Mouse (Mus musculus) embryonic fibroblast, embryonic 13.5 days (primary cell): ENCODE data around the gene Rabgap1l. TPM values are rescaled to one million over a fixed set of nuclear protein-coding genes. Genes with fewer than 3 reads are reported as not detected.

Experiments
- H3K27ac ChIP-seq: 2 replicates; pipeline ENCODE4 v1.5.1; 2012; ENCODE audit warnings: low read length, control low read depth, inconsistent platforms; ENCODE audit not compliant: insufficient read depth
- H3K4me1 ChIP-seq: 2 replicates; pipeline ENCODE4 v1.6.1; 2011; ENCODE audit warnings: low read length; ENCODE audit not compliant: control insufficient read depth, insufficient read depth
- H3K4me3 ChIP-seq: 2 replicates; pipeline ENCODE4 v1.5.1; 2011; ENCODE audit warnings: mild to moderate bottlenecking, control low read depth, low read length; ENCODE audit not compliant: insufficient read depth
- CTCF ChIP-seq: IDR thresholded peaks from 2 replicates; pipeline ENCODE4 v1.5.1; 2011; ENCODE audit warnings: mild to moderate bottlenecking, control low read depth, low read length, moderate library complexity, borderline replicate concordance; ENCODE audit not compliant: insufficient read depth
- POLR2A ChIP-seq: IDR thresholded peaks from 2 replicates; pipeline ENCODE4 v1.6.1; 2011; ENCODE audit warnings: low read depth, mild to moderate bottlenecking, control low read depth, low read length, moderate library complexity
- polyA plus RNA-seq: library from polyadenylated mRNA; stranded (reverse); fragments of >200 nt; gene quantifications from 2 replicates; pipeline ENCODE4 v1.2.4, GENCODE M21; 2011; ENCODE audit warnings: low read depth; ENCODE audit not compliant: missing spikeins, insufficient read length

The Rabgap1l gene
- polyA plus RNA-seq, 1 experiment, result 43.2 TPM

- Histone ChIP-seq H3K4me3 (no peak overlapping the region), H3K27ac (no peak overlapping the region), H3K4me1 (no peaks in the 10 kb centered on the region)
- TF ChIP-seq POLR2A, result no peak
Measured at GRCm38 (mm10) chr1:160224093-160224492, 568.9 kb downstream of the Rabgap1l start.

- H3K27ac ChIP-seq, result no peak overlapping the region
- TF ChIP-seq POLR2A (no peak), CTCF (no peak)
- H3K4me3 ChIP-seq, result no peak overlapping the region
- no peaks in the 10 kb centered on the region for H3K4me1 ChIP-seq
Measured at GRCm38 (mm10) chr1:160217898-160218297, 575.1 kb downstream of the Rabgap1l start.

- no peak for TF ChIP-seq POLR2A
- no peak for TF ChIP-seq CTCF
- Histone ChIP-seq H3K4me3 (no peak overlapping the region), H3K27ac (no peak overlapping the region), H3K4me1 (peaks cover 6% of the 10 kb centered on the region; the same call in 1 of the 2 replicates)
Measured at GRCm38 (mm10) chr1:160214171-160214570, 578.8 kb downstream of the Rabgap1l start.

GRCm38 (mm10) chr1:160212703-160213669, 580.0 kb downstream of the Rabgap1l start, which contains the start of gene Cacybp:
Gene Cacybp, minus strand, starts transcription at chr1:160212875.
- TF ChIP-seq POLR2A (peak; percentile 92), CTCF (peak; percentile 90)
- H3K4me1 ChIP-seq, result peaks cover 7% of the 10 kb centered on the region; the same call in 1 of the 2 replicates
- peak within 1 kb of the TSS; percentile 58 for H3K4me3 ChIP-seq
- H3K27ac ChIP-seq, result peak within 1 kb of the TSS; percentile 99

GRCm38 (mm10) chr1:160212123-160212691, 580.8 kb downstream of the Rabgap1l start:
- Histone ChIP-seq H3K4me1 (peaks cover 7% of the 10 kb centered on the region; the same call in 1 of the 2 replicates), H3K27ac (peak overlapping the region; percentile 78), H3K4me3 (peak overlapping the region; percentile 58)
- TF ChIP-seq CTCF, result no peak
- no peak for TF ChIP-seq POLR2A

- peaks cover 7% of the 10 kb centered on the region; the same call in 1 of the 2 replicates for H3K4me1 ChIP-seq
- peak overlapping the region; percentile 58 for H3K4me3 ChIP-seq
- no peak for TF ChIP-seq CTCF
- TF ChIP-seq POLR2A, result no peak
- peak overlapping the region; percentile 78 for H3K27ac ChIP-seq
Measured at GRCm38 (mm10) chr1:160211597-160212122, 581.4 kb downstream of the Rabgap1l start.

- peak overlapping the region; percentile 58 for H3K4me3 ChIP-seq
- H3K4me1 ChIP-seq, result peaks cover 7% of the 10 kb centered on the region; the same call in 1 of the 2 replicates
- H3K27ac ChIP-seq, result no peak overlapping the region
- no peak for TF ChIP-seq POLR2A
- no peak for TF ChIP-seq CTCF
Measured at GRCm38 (mm10) chr1:160210566-160210965, 582.4 kb downstream of the Rabgap1l start.

- Histone ChIP-seq H3K4me1 (peaks cover 7% of the 10 kb centered on the region; the same call in 1 of the 2 replicates), H3K4me3 (peak overlapping the region; percentile 15; the same call in 1 of the 2 replicates), H3K27ac (no peak overlapping the region)
- TF ChIP-seq CTCF, result no peak
- TF ChIP-seq POLR2A, result no peak
Measured at GRCm38 (mm10) chr1:160209844-160210243, 583.2 kb downstream of the Rabgap1l start.

GRCm38 (mm10) chr1:160205486-160205885, 587.5 kb downstream of the Rabgap1l start:
- Histone ChIP-seq H3K4me3 (no peak overlapping the region), H3K27ac (no peak overlapping the region), H3K4me1 (peaks cover 11% of the 10 kb centered on the region)
- no peak for TF ChIP-seq POLR2A
- no peak for TF ChIP-seq CTCF

- H3K27ac ChIP-seq, result peak overlapping the region; percentile 19
- H3K4me3 ChIP-seq, result peak overlapping the region; percentile 87
Measured at GRCm38 (mm10) chr1:160195337-160195663, 597.7 kb downstream of the Rabgap1l start.

More at GRCm38 (mm10) chr1:160195337-160195663, 597.7 kb downstream of the Rabgap1l start:
- no peaks in the 10 kb centered on the region for H3K4me1 ChIP-seq
- TF ChIP-seq POLR2A (no peak), CTCF (no peak)
